Mouse (Mus musculus) neural tube, embryonic 13.5 days (tissue): ENCODE data around the gene Zfp595. TPM values are rescaled to one million over a fixed set of nuclear protein-coding genes. Genes with fewer than 3 reads are reported as not detected.
"Not testable (repeated sequence)": the region's sequence is repeated elsewhere in the genome, so short reads cannot be mapped to it uniquely, and the experiment has no call there.

ENCODE experiments used
- ATAC-seq: fragments of 200-750 bp; cut with Nextera tagmentation; 2 replicates; pipeline ENCODE4 v1.8.0; 2017; ENCODE audit warnings: low read depth, mild to moderate bottlenecking, moderate TSS enrichment, moderate library complexity
- H3K27ac ChIP-seq: fragments of 300-500 bp; sonication (generic); replicated peaks from 2 replicates; pipeline ENCODE4 v1.5.1; 2015; ENCODE audit warnings: moderate library complexity, mild to moderate bottlenecking, inconsistent platforms
- H3K27me3 ChIP-seq: fragments of 300-500 bp; sonication (generic); 2 replicates; pipeline ENCODE4 v1.6.1; 2015; ENCODE audit warnings: mild to moderate bottlenecking, inconsistent platforms
- H3K36me3 ChIP-seq: fragments of 300-500 bp; sonication (generic); 2 replicates; pipeline ENCODE4 v1.6.1; 2015; ENCODE audit warnings: mild to moderate bottlenecking, inconsistent platforms
- H3K4me1 ChIP-seq: fragments of 300-500 bp; sonication (generic); replicated peaks from 2 replicates; pipeline ENCODE4 v1.6.1; 2015; ENCODE audit warnings: inconsistent platforms
- H3K4me2 ChIP-seq: fragments of 300-500 bp; sonication (generic); 2 replicates; pipeline ENCODE4 v1.6.1; 2015; ENCODE audit warnings: inconsistent platforms, mild to moderate bottlenecking, moderate library complexity
- H3K4me3 ChIP-seq: fragments of 300-500 bp; sonication (generic); 2 replicates; pipeline ENCODE4 v1.5.1; 2015; ENCODE audit warnings: mild to moderate bottlenecking, inconsistent platforms
- H3K9ac ChIP-seq: fragments of 300-500 bp; sonication (generic); 2 replicates; pipeline ENCODE4 v1.6.1; 2015; ENCODE audit warnings: moderate library complexity, mild to moderate bottlenecking, inconsistent platforms
- H3K9me3 ChIP-seq: fragments of 300-500 bp; sonication (generic); 2 replicates; pipeline ENCODE4 v1.6.1; 2016; ENCODE audit warnings: inconsistent platforms
- WGBS: fragments of 180-500 bp; shearing (Covaris S2); methylation state at CpG from one replicate; pipeline ENCODE4 v1.1.7; 2015; 5-methylcytosine and 5-hydroxymethylcytosine counted together
- polyA plus RNA-seq: library from polyadenylated mRNA; unstranded; fragments of >200 nt; fragmentation: Nextera tagmentation; extraction: Ambion mirVana; gene quantifications from 2 replicates; pipeline ENCODE4 v1.2.1, GENCODE M21; 2015

The Zfp595 gene
- polyA plus RNA-seq, 1 experiment from 2014 or later = 2.2 TPM

- 51% methylated on average over 9 of the region's 9 CpGs for WGBS
- not testable (repeated sequence) for H3K36me3 ChIP-seq, H3K27me3 ChIP-seq, H3K27ac ChIP-seq
- H3K4me1 ChIP-seq = peaks cover 12% of the 10 kb centered on the region
- peak; percentile 80 for ATAC-seq
- peak overlapping the region; percentile 69 for H3K4me3 ChIP-seq
- peak overlapping the region; percentile 76 for H3K4me2 ChIP-seq
- H3K9me3 ChIP-seq = peaks cover 12% of the 10 kb centered on the region
- H3K9ac ChIP-seq = peak overlapping the region; percentile 74
Observed at GRCm38 (mm10) chr13:67269383-67270065, 62.8 kb downstream of the Zfp595 start.

DNA sequence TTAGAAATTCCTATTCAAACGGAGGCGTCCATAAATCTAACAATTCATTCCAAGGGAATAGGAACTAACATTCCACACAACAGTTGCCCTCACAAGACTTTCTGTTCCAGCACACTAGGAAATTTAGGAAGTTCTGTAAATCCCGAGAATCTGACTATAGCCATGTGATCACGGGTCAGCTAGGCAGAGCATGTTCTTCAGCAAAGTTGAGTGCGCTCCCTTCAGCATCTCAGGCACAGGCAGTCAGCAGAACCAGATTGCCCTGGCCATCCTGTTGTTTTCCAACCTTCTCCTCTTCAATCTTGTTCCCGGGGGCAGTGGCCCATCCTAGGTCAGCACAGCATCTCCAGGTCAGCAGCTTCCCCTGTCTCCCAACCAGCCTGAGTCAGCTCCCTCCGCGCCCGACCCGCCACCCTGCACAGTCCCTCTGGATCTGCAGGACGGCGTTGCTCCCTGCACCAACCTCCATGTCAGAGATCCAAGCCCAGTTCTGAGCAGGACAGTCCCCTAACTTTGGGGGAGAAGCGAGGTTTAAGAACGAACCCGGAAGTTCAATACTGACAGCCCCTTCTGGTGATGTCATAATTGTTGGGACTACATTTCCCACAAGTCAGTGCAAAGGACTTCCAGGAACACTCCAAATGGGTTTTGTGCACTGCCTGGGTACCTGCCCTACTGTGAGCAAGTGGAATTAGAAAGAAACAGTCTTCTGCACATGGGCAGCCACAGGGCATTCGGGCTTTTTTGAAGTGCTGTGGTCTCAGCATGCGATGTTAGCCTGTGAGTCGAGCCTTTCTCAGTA lies 63.6 kb downstream of the Zfp595 start:
- peak overlapping the region; percentile 76 for H3K4me2 ChIP-seq
- ATAC-seq = peak; percentile 99
- peaks cover 12% of the 10 kb centered on the region for H3K4me1 ChIP-seq
- 9% methylated on average over 18 of the region's 18 CpGs for WGBS
- H3K9ac ChIP-seq = peak overlapping the region; percentile 74
- H3K36me3 ChIP-seq = peaks cover 7% of the 10 kb centered on the region
- H3K27me3 ChIP-seq = no peaks in the 10 kb centered on the region
- peak overlapping the region; percentile 69 for H3K4me3 ChIP-seq
- no peak overlapping the region; the same call in 1 of the 2 replicates for H3K27ac ChIP-seq
- H3K9me3 ChIP-seq = peaks cover 18% of the 10 kb centered on the region

Other genes starting within 250 kb of the Zfp595 start
- gene Zfp708, start 234.6 kb downstream of the Zfp595 start, polyA plus RNA-seq = 9.6 and 9.9 TPM in 2 replicates
- gene Gm28557, start 224.0 kb downstream of the Zfp595 start, polyA plus RNA-seq = 2.1 and 2.5 TPM in 2 replicates
- gene Rslcan18, start 216.3 kb downstream of the Zfp595 start, polyA plus RNA-seq = 0.14 TPM in 1 of 2 replicates, not detected in the other
- gene Zfp759, start 210.9 kb downstream of the Zfp595 start, polyA plus RNA-seq = 3.8 and 5.0 TPM in 2 replicates
- gene Rsl1, start 159.4 kb downstream of the Zfp595 start, polyA plus RNA-seq = 7.1 and 7.5 TPM in 2 replicates
- gene Zfp455, start 138.1 kb downstream of the Zfp595 start, polyA plus RNA-seq = 2.0 and 3.1 TPM in 2 replicates
- 5.1 and 5.9 TPM in 2 replicates for gene Zfp458, start 54.1 kb downstream of the Zfp595 start, polyA plus RNA-seq
- 0.88 and 1.2 TPM in 2 replicates for gene Zfp457, start 26.1 kb downstream of the Zfp595 start, polyA plus RNA-seq
- not detected in 2 replicates for gene Gm28044, start 28.0 kb upstream of the Zfp595 start, polyA plus RNA-seq
- 0.82 and 1.0 TPM in 2 replicates for gene Zfp953, start 28.0 kb upstream of the Zfp595 start, polyA plus RNA-seq
- gene Gm28041, start 43.2 kb upstream of the Zfp595 start, polyA plus RNA-seq = 0.58 TPM in 1 of 2 replicates, not detected in the other
- 1.3 and 1.5 TPM in 2 replicates for gene Zfp456, start 43.2 kb upstream of the Zfp595 start, polyA plus RNA-seq
- gene Zfp429, start 67.2 kb upstream of the Zfp595 start, polyA plus RNA-seq = 3.8 and 4.2 TPM in 2 replicates
- 0.73 and 0.91 TPM in 2 replicates for gene Zfp459, start 88.8 kb upstream of the Zfp595 start, polyA plus RNA-seq
- 5.6 and 6.5 TPM in 2 replicates for gene Zfp874a, start 119.1 kb upstream of the Zfp595 start, polyA plus RNA-seq
- gene Zfp874b, start 151.7 kb upstream of the Zfp595 start, polyA plus RNA-seq = 2.5 TPM in 2 replicates
- gene Zfp58, start 168.0 kb upstream of the Zfp595 start, polyA plus RNA-seq = 12.8 and 14.2 TPM in 2 replicates
- not detected in 2 replicates for gene Gm26965, start 193.6 kb upstream of the Zfp595 start, polyA plus RNA-seq
- gene Zfp87, start 193.6 kb upstream of the Zfp595 start, polyA plus RNA-seq = 31.8 and 33.5 TPM in 2 replicates
- gene Zfp748, start 221.3 kb upstream of the Zfp595 start, polyA plus RNA-seq = 14.0 and 15.5 TPM in 2 replicates